Mouse (Mus musculus) heart, adult 2 months (tissue): ENCODE measurements at regions not wholly inside any gene's neighbourhood (a gene's known extent, or its start where the extent isn't known, plus 50 kb on each side); places are given as distances from the start of the nearest gene placed in this dataset.

ENCODE experiments used
- CTCF ChIP-seq: fragments of 200-600 bp; IDR thresholded peaks from 2 replicates; pipeline ENCODE4 v1.8.1; 2022; ENCODE audit warnings: antibody characterized with exemption, mild to moderate bottlenecking, moderate library complexity
- POLR2A ChIP-seq: fragments of 200-500 bp; IDR thresholded peaks from 2 replicates; pipeline ENCODE4 v1.6.1; 2011; ENCODE audit warnings: mild to moderate bottlenecking, low read depth, low read length, control low read depth; ENCODE audit not compliant: insufficient read depth

- TF ChIP-seq CTCF (no peak), POLR2A (no peak)
These were observed 179.1 kb downstream of the Kif20b start for GRCm38 (mm10) chr19:35101244-35101643.
